Mouse (Mus musculus): ENCODE measurements at regions not wholly inside any gene's neighbourhood (a gene's known extent, or its start where the extent isn't known, plus 50 kb on each side); places are given as distances from the start of the nearest gene placed in this dataset.

- ATAC-seq (replicated peaks; ENCODE audit: extremely low read depth, insufficient read depth, low FRiP score), result no peak
- WGBS, result 72% methylated on average over 11 of the region's 11 CpGs
- H3K27me3 ChIP-seq (ENCODE audit: control insufficient read depth, insufficient read depth, low read length), result no peaks in the 10 kb centered on the region
- no peaks in the 10 kb centered on the region for H3K4me1 ChIP-seq (ENCODE audit: control insufficient read depth, insufficient read depth, low read length)
- H3K36me3 ChIP-seq (ENCODE audit: control insufficient read depth, insufficient read depth), result no peaks in the 10 kb centered on the region
- H3K4me3 ChIP-seq (ENCODE audit: low read length), result no peak overlapping the region
- no peak overlapping the region for H3K4me2 ChIP-seq (ENCODE audit: low read depth, low read length)
- H3K9me3 ChIP-seq (replicated peaks; ENCODE audit: control insufficient read depth, low read length), result no peaks in the 10 kb centered on the region
- no peak overlapping the region for H3K9ac ChIP-seq (ENCODE audit: low read length)
- no peak overlapping the region for H3K27ac ChIP-seq (ENCODE audit: low read length)
Observed at GRCm38 (mm10) chr4:153603056-153603840, 120.6 kb upstream of the Ajap1 start.

- Histone ChIP-seq H3K36me3 (ENCODE audit: control insufficient read depth, insufficient read depth) (no peaks in the 10 kb centered on the region), H3K9me3 (replicated peaks; ENCODE audit: control insufficient read depth, low read length) (no peaks in the 10 kb centered on the region), H3K4me3 (ENCODE audit: low read length) (no peak overlapping the region), H3K4me2 (ENCODE audit: low read depth, low read length) (no peak overlapping the region), H3K27me3 (ENCODE audit: control insufficient read depth, insufficient read depth, low read length) (no peaks in the 10 kb centered on the region), H3K27ac (ENCODE audit: low read length) (no peak overlapping the region), H3K9ac (ENCODE audit: low read length) (no peak overlapping the region), H3K4me1 (ENCODE audit: control insufficient read depth, insufficient read depth, low read length) (no peaks in the 10 kb centered on the region)
- ATAC-seq (replicated peaks; ENCODE audit: extremely low read depth, insufficient read depth, low FRiP score), result no peak
- WGBS, result 64% methylated on average over 7 of the region's 7 CpGs
Observed at GRCm38 (mm10) chr4:153603936-153604335, 121.3 kb upstream of the Ajap1 start.

- H3K4me1 ChIP-seq (ENCODE audit: control insufficient read depth, insufficient read depth, low read length), result no peaks in the 10 kb centered on the region
- no peak overlapping the region for H3K9ac ChIP-seq (ENCODE audit: low read length)
- H3K9me3 ChIP-seq (replicated peaks; ENCODE audit: control insufficient read depth, low read length), result no peaks in the 10 kb centered on the region
- H3K4me3 ChIP-seq (ENCODE audit: low read length), result no peak overlapping the region
- WGBS, result 86% methylated on average over 16 of the region's 16 CpGs
- no peak for ATAC-seq (replicated peaks; ENCODE audit: extremely low read depth, insufficient read depth, low FRiP score)
- no peaks in the 10 kb centered on the region for H3K27me3 ChIP-seq (ENCODE audit: control insufficient read depth, insufficient read depth, low read length)
- no peak overlapping the region for H3K27ac ChIP-seq (ENCODE audit: low read length)
- H3K36me3 ChIP-seq (ENCODE audit: control insufficient read depth, insufficient read depth), result no peaks in the 10 kb centered on the region
- no peak overlapping the region for H3K4me2 ChIP-seq (ENCODE audit: low read depth, low read length)
Observed at GRCm38 (mm10) chr4:153604695-153605485, 122.3 kb upstream of the Ajap1 start.

- H3K27ac ChIP-seq (ENCODE audit: low read length), result no peak overlapping the region
- H3K4me3 ChIP-seq (ENCODE audit: low read length), result no peak overlapping the region
- no peak overlapping the region for H3K9ac ChIP-seq (ENCODE audit: low read length)
- peaks cover 2% of the 10 kb centered on the region; the same call in 1 of the 2 replicates for H3K9me3 ChIP-seq (replicated peaks; ENCODE audit: control insufficient read depth, low read length)
- ATAC-seq (replicated peaks; ENCODE audit: extremely low read depth, insufficient read depth, low FRiP score), result no peak
- no peaks in the 10 kb centered on the region for H3K4me1 ChIP-seq (ENCODE audit: control insufficient read depth, insufficient read depth, low read length)
- WGBS, result 71% methylated on average over 8 of the region's 8 CpGs
- no peak overlapping the region for H3K4me2 ChIP-seq (ENCODE audit: low read depth, low read length)
- H3K27me3 ChIP-seq (ENCODE audit: control insufficient read depth, insufficient read depth, low read length), result no peaks in the 10 kb centered on the region
- H3K36me3 ChIP-seq (ENCODE audit: control insufficient read depth, insufficient read depth), result no peaks in the 10 kb centered on the region
Observed at GRCm38 (mm10) chr4:153616058-153616457, 133.4 kb upstream of the Ajap1 start.

GRCm38 (mm10) chr4:153616938-153617337 lies 134.3 kb upstream of the Ajap1 start:
- no peaks in the 10 kb centered on the region for H3K4me1 ChIP-seq (ENCODE audit: control insufficient read depth, insufficient read depth, low read length)
- H3K4me3 ChIP-seq (ENCODE audit: low read length), result no peak overlapping the region
- no peaks in the 10 kb centered on the region for H3K36me3 ChIP-seq (ENCODE audit: control insufficient read depth, insufficient read depth)
- H3K27me3 ChIP-seq (ENCODE audit: control insufficient read depth, insufficient read depth, low read length), result no peaks in the 10 kb centered on the region
- H3K9me3 ChIP-seq (replicated peaks; ENCODE audit: control insufficient read depth, low read length), result no peaks in the 10 kb centered on the region; the same call in 1 of the 2 replicates
- no peak overlapping the region for H3K4me2 ChIP-seq (ENCODE audit: low read depth, low read length)
- H3K9ac ChIP-seq (ENCODE audit: low read length), result no peak overlapping the region
- no peak overlapping the region for H3K27ac ChIP-seq (ENCODE audit: low read length)
- ATAC-seq (replicated peaks; ENCODE audit: extremely low read depth, insufficient read depth, low FRiP score), result no peak
- WGBS, result 81% methylated on average over 6 of the region's 6 CpGs

GRCm38 (mm10) chr4:153620871-153621270 lies 138.3 kb upstream of the Ajap1 start:
- H3K4me1 ChIP-seq (ENCODE audit: control insufficient read depth, insufficient read depth, low read length), result no peaks in the 10 kb centered on the region
- no peaks in the 10 kb centered on the region for H3K36me3 ChIP-seq (ENCODE audit: control insufficient read depth, insufficient read depth)
- H3K27me3 ChIP-seq (ENCODE audit: control insufficient read depth, insufficient read depth, low read length), result no peaks in the 10 kb centered on the region
- 82% methylated on average over 5 of the region's 5 CpGs for WGBS
- no peak for ATAC-seq (replicated peaks; ENCODE audit: extremely low read depth, insufficient read depth, low FRiP score)
- no peaks in the 10 kb centered on the region for H3K9me3 ChIP-seq (replicated peaks; ENCODE audit: control insufficient read depth, low read length)
- no peak overlapping the region for H3K27ac ChIP-seq (ENCODE audit: low read length)
- H3K4me2 ChIP-seq (ENCODE audit: low read depth, low read length), result no peak overlapping the region
- H3K4me3 ChIP-seq (ENCODE audit: low read length), result no peak overlapping the region
- no peak overlapping the region for H3K9ac ChIP-seq (ENCODE audit: low read length)

GRCm38 (mm10) chr4:153631161-153631560 lies 148.6 kb upstream of the Ajap1 start:
- no peak overlapping the region for H3K27ac ChIP-seq (ENCODE audit: low read length)
- H3K9ac ChIP-seq (ENCODE audit: low read length), result no peak overlapping the region
- peaks cover 2% of the 10 kb centered on the region; the same call in 1 of the 2 replicates for H3K9me3 ChIP-seq (replicated peaks; ENCODE audit: control insufficient read depth, low read length)
- no peak overlapping the region for H3K4me3 ChIP-seq (ENCODE audit: low read length)
- no peaks in the 10 kb centered on the region for H3K4me1 ChIP-seq (ENCODE audit: control insufficient read depth, insufficient read depth, low read length)
- no peak overlapping the region for H3K4me2 ChIP-seq (ENCODE audit: low read depth, low read length)
- no peaks in the 10 kb centered on the region for H3K36me3 ChIP-seq (ENCODE audit: control insufficient read depth, insufficient read depth)
- 0 out of 2 replicates have a peak, but pooled peaks cover 3% of the 10 kb centered on the region for H3K27me3 ChIP-seq (ENCODE audit: control insufficient read depth, insufficient read depth, low read length)
- ATAC-seq (replicated peaks; ENCODE audit: extremely low read depth, insufficient read depth, low FRiP score), result no peak
- 70% methylated on average over 7 of the region's 7 CpGs for WGBS

GRCm38 (mm10) chr4:153632056-153632455 lies 149.4 kb upstream of the Ajap1 start:
- Histone ChIP-seq H3K36me3 (ENCODE audit: control insufficient read depth, insufficient read depth) (no peaks in the 10 kb centered on the region), H3K4me1 (ENCODE audit: control insufficient read depth, insufficient read depth, low read length) (no peaks in the 10 kb centered on the region), H3K27ac (ENCODE audit: low read length) (no peak overlapping the region), H3K4me2 (ENCODE audit: low read depth, low read length) (no peak overlapping the region), H3K9me3 (replicated peaks; ENCODE audit: control insufficient read depth, low read length) (peaks cover 2% of the 10 kb centered on the region; the same call in 1 of the 2 replicates), H3K9ac (ENCODE audit: low read length) (no peak overlapping the region), H3K4me3 (ENCODE audit: low read length) (no peak overlapping the region), H3K27me3 (ENCODE audit: control insufficient read depth, insufficient read depth, low read length) (0 out of 2 replicates have a peak, but pooled peaks cover 3% of the 10 kb centered on the region)
- 92% methylated on average over 5 of the region's 5 CpGs for whole genome bisulfite sequencing
- ATAC-seq (replicated peaks; ENCODE audit: extremely low read depth, insufficient read depth, low FRiP score), result no peak

- Histone ChIP-seq H3K9me3 (replicated peaks; ENCODE audit: control insufficient read depth, low read length) (peaks cover 2% of the 10 kb centered on the region; the same call in 1 of the 2 replicates), H3K27ac (ENCODE audit: low read length) (no peak overlapping the region), H3K4me3 (ENCODE audit: low read length) (no peak overlapping the region), H3K36me3 (ENCODE audit: control insufficient read depth, insufficient read depth) (no peaks in the 10 kb centered on the region), H3K4me2 (ENCODE audit: low read depth, low read length) (no peak overlapping the region), H3K9ac (ENCODE audit: low read length) (no peak overlapping the region), H3K27me3 (ENCODE audit: control insufficient read depth, insufficient read depth, low read length) (0 out of 2 replicates have a peak, but pooled peaks cover 3% of the 10 kb centered on the region), H3K4me1 (ENCODE audit: control insufficient read depth, insufficient read depth, low read length) (no peaks in the 10 kb centered on the region)
- 86% methylated on average over 19 of the region's 19 CpGs for WGBS
- no peak for ATAC-seq (replicated peaks; ENCODE audit: extremely low read depth, insufficient read depth, low FRiP score)
Observed at GRCm38 (mm10) chr4:153632551-153632950, 149.9 kb upstream of the Ajap1 start.

Data from heart, embryonic 16.5 days (tissue).